Mouse (Mus musculus) spleen, adult 12 weeks (tissue): ENCODE results near the gene Rps3.

Source experiments
- DNase-seq: peaks from one replicate; pipeline ENCODE4 v3.0.0; 2022; ENCODE audit warnings: low spot score

Rps3 gene

GRCm38 (mm10) chr7:99443164-99443563 is 40.4 kb downstream of the Rps3 start:
- DNase-seq, result no peak

GRCm38 (mm10) chr7:99441534-99442072 is 41.9 kb downstream of the Rps3 start:
- DNase-seq, result no peak

- no peak for DNase-seq
These were observed 44.7 kb downstream of the Rps3 start for GRCm38 (mm10) chr7:99438881-99439280.

- DNase-seq, result no peak
These were observed 47.0 kb downstream of the Rps3 start for GRCm38 (mm10) chr7:99436530-99436929.

GRCm38 (mm10) chr7:99434672-99435250 is 48.8 kb downstream of the Rps3 start:
- DNase-seq, result no peak

DNA sequence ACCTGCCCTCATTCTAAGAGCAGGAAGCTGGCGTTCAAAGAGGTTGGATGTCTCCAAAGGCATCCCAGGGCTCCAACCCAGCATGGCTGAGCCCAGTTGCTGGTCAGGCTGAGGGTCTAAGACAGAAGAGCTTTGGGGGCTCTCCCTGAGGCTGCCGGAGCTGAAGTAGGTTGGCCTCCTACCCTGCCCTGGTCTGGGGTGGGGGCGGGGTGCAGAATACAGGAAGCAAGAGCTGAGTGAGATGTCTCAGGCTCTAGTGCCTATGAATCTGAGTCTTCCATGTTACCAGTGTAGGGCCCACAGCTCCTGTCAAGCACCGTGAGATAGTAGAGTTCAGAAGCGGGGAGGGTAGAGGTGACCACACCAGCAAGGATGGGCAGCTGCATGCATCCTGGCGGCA is 50.7 kb downstream of the Rps3 start:
- no peak for DNase-seq

GRCm38 (mm10) chr7:99432248-99432647 is 51.3 kb downstream of the Rps3 start:
- no peak for DNase-seq

GRCm38 (mm10) chr7:99430246-99430645 is 53.3 kb downstream of the Rps3 start:
- DNase-seq, result no peak

GRCm38 (mm10) chr7:99429786-99430185 is 53.8 kb downstream of the Rps3 start:
- no peak for DNase-seq

- DNase-seq, result no peak
These were observed 54.7 kb downstream of the Rps3 start for GRCm38 (mm10) chr7:99428836-99429235.

- DNase-seq, result no peak
These were observed 55.6 kb downstream of the Rps3 start for GRCm38 (mm10) chr7:99427987-99428386.
